Mouse (Mus musculus) thymus, postnatal 14 days (tissue): ENCODE data around the gene Nsfl1c.

Source experiments
- DNase-seq: peaks from one replicate; pipeline ENCODE4 v3.0.0; 2021

The Nsfl1c gene

GRCm38 (mm10) chr2:151544673-151545072 is 50.7 kb downstream of the Nsfl1c start:
- DNase-seq, result peak; percentile 64

GRCm38 (mm10) chr2:151546571-151546970 is 52.6 kb downstream of the Nsfl1c start:
- DNase-seq, result no peak

GRCm38 (mm10) chr2:151549615-151550121 is 55.7 kb downstream of the Nsfl1c start:
- DNase-seq, result no peak
